Mouse (Mus musculus): ENCODE measurements at regions not wholly inside any gene's neighbourhood (a gene's known extent, or its start where the extent isn't known, plus 50 kb on each side); places are given as distances from the start of the nearest gene placed in this dataset.

DNA sequence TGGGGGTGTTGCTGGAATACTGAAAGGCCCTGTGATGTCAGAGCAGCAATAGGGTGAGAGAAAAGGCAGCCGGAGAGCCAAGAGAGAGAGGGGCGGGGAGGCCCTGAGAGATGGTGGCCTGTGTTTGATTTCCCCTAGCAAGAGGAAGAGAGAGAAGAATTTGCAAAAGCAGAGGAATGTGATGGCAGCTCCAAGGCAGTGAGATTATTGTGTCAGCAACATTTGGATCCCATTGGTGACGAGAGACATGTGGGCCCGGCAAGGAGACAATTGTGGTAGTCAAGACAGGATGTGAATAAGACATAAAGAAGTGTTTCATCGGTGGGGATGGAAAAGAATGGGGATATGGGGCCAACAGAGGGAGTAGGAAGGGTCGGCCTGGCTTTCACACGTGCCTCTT, 138.3 kb downstream of the Zfp36l1 start:
- TF ChIP-seq CTCF (IDR thresholded peaks at IDR 0.05; ENCODE audit: extremely low read depth, insufficient read depth, insufficient read length, insufficient replicate concordance) = no peak
- no peak for TF ChIP-seq POLR2A (IDR thresholded peaks at IDR 0.05; ENCODE audit: low read depth, low read length)
- Histone ChIP-seq H3K4me1 (ENCODE audit: control insufficient read depth, insufficient read depth, insufficient read length) (peaks cover 23% of the 10 kb centered on the region; the same call in 1 of the 2 replicates), H3K36me3 (ENCODE audit: control insufficient read depth, insufficient read depth, low read length) (no peaks in the 10 kb centered on the region), H3K27me3 (ENCODE audit: control insufficient read depth, insufficient read depth, low read length) (no peaks in the 10 kb centered on the region), H3K27ac (ENCODE audit: insufficient read depth, low read length) (0 out of 2 replicates have a peak overlapping the region, but pooled peaks have one; percentile 4), H3K4me3 (ENCODE audit: extremely low read depth, insufficient read depth, insufficient read length) (no peak overlapping the region)
- WGBS = 63% methylated on average over 7 of the region's 7 CpGs
- DNase-seq (ENCODE audit: low read depth in 1 of 2, low spot score in 2 of 2) = no peak

DNA sequence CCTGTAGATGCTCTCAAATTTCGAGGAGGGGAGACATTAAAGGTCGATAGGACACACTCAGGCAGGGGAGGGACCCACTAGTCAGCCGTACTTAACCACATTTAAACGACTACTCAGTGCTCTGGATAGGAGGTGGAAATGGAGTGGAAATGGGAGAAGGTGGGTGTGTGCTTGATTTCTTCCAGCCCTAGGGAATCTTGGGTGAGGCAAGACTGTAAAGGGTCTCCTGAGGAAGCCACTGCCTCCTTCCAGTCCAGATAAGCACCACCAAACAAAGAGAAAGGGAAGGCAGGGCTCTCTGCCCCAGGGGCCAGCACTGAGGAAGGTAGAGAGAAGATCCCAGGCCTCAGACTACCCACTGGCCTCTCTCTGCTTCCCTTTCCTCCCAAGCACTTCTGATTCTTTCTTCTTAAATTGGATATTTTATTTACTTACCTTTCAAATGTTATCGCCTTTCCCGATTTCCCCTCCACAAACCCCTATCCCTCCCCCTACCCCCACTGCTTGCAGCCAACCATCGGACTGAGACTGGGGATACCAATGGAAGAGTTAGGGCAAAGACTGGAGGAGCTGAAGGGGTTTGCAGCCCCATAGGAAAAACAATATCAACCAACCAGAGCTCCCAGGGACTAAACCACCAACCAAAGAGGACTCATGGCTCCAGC, 139.1 kb downstream of the Zfp36l1 start:
- 91% methylated on average over 7 of the region's 7 CpGs for WGBS
- Histone ChIP-seq H3K27me3 (ENCODE audit: control insufficient read depth, insufficient read depth, low read length) (no peaks in the 10 kb centered on the region), H3K4me3 (ENCODE audit: extremely low read depth, insufficient read depth, insufficient read length) (no peak overlapping the region), H3K27ac (ENCODE audit: insufficient read depth, low read length) (no peak overlapping the region), H3K4me1 (ENCODE audit: control insufficient read depth, insufficient read depth, insufficient read length) (peaks cover 25% of the 10 kb centered on the region; the same call in 1 of the 2 replicates), H3K36me3 (ENCODE audit: control insufficient read depth, insufficient read depth, low read length) (no peaks in the 10 kb centered on the region)
- no peak for DNase-seq (ENCODE audit: low read depth in 1 of 2, low spot score in 2 of 2)
- TF ChIP-seq CTCF (IDR thresholded peaks at IDR 0.05; ENCODE audit: extremely low read depth, insufficient read depth, insufficient read length, insufficient replicate concordance) = no peak
- TF ChIP-seq POLR2A (IDR thresholded peaks at IDR 0.05; ENCODE audit: low read depth, low read length) = no peak

DNA sequence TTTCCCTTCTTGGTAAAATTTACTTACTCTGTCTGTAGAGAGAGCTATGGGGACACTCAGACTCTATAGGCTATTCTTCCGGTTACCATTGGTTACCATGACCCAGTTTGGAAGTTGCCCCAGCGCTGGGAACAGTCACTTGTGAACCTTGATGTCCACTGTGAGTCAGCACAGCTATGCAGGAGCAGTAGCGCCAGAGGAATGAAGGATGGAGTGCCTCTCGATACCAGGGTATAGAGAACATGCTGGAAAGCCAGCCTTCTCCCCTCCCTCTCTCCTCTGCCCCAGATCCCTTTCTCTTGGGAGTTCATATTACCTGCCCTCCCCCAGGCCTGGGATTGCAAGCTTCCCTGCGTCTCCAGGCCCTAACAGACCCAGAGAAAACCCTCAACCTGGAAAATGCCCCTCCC, 141.8 kb downstream of the Zfp36l1 start:
- Histone ChIP-seq H3K4me3 (ENCODE audit: extremely low read depth, insufficient read depth, insufficient read length) (no peak overlapping the region), H3K36me3 (ENCODE audit: control insufficient read depth, insufficient read depth, low read length) (no peaks in the 10 kb centered on the region), H3K27me3 (ENCODE audit: control insufficient read depth, insufficient read depth, low read length) (no peaks in the 10 kb centered on the region), H3K27ac (ENCODE audit: insufficient read depth, low read length) (no peak overlapping the region), H3K4me1 (ENCODE audit: control insufficient read depth, insufficient read depth, insufficient read length) (peaks cover 22% of the 10 kb centered on the region; the same call in 1 of the 2 replicates)
- DNase-seq (ENCODE audit: low read depth in 1 of 2, low spot score in 2 of 2) = no peak
- WGBS = 88% methylated on average over 5 of the region's 5 CpGs
- TF ChIP-seq CTCF (IDR thresholded peaks at IDR 0.05; ENCODE audit: extremely low read depth, insufficient read depth, insufficient read length, insufficient replicate concordance) (no peak), POLR2A (IDR thresholded peaks at IDR 0.05; ENCODE audit: low read depth, low read length) (no peak)

DNA sequence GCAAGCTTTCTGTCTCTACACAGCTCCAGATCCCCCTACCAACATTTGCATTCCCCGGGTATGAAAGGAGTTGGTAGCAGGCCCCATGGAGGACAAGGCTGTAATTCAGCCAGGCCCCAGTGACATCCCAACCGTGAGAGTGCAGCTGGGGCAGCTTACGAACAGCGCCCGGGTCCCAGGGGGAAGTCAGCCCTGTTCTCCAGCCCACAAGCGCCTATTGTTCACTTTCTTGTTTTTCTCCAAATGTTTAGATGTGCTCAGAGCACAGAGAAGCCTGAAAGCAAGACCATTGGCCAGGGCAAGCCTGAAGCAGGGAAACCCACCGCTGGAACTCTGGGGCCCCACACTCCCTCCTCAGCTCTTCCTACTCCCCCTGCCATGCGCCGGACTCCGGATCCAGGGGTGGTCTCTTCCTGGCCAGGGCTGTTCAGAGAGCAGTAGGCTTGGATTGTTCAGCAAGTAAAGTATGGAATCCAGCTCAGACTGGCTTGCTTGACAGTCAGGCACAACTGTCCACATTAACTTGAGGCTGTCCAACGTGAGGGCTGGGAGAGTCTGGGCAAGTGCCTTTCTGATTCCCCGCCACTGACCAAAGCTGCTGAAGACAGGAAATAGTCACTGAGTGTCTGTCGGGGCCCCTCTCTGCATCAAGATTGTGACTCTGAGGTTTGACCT, 142.4 kb downstream of the Zfp36l1 start:
- no peak for TF ChIP-seq POLR2A (IDR thresholded peaks at IDR 0.05; ENCODE audit: low read depth, low read length)
- TF ChIP-seq CTCF (IDR thresholded peaks at IDR 0.05; ENCODE audit: extremely low read depth, insufficient read depth, insufficient read length, insufficient replicate concordance) = no peak
- Histone ChIP-seq H3K27me3 (ENCODE audit: control insufficient read depth, insufficient read depth, low read length) (no peaks in the 10 kb centered on the region), H3K27ac (ENCODE audit: insufficient read depth, low read length) (peak overlapping the region; percentile 14; the same call in 1 of the 2 replicates), H3K36me3 (ENCODE audit: control insufficient read depth, insufficient read depth, low read length) (no peaks in the 10 kb centered on the region), H3K4me3 (ENCODE audit: extremely low read depth, insufficient read depth, insufficient read length) (no peak overlapping the region), H3K4me1 (ENCODE audit: control insufficient read depth, insufficient read depth, insufficient read length) (peaks cover 19% of the 10 kb centered on the region; the same call in 1 of the 2 replicates)
- WGBS = 41% methylated on average over 13 of the region's 13 CpGs
- no peak for DNase-seq (ENCODE audit: low read depth in 1 of 2, low spot score in 2 of 2)

DNA sequence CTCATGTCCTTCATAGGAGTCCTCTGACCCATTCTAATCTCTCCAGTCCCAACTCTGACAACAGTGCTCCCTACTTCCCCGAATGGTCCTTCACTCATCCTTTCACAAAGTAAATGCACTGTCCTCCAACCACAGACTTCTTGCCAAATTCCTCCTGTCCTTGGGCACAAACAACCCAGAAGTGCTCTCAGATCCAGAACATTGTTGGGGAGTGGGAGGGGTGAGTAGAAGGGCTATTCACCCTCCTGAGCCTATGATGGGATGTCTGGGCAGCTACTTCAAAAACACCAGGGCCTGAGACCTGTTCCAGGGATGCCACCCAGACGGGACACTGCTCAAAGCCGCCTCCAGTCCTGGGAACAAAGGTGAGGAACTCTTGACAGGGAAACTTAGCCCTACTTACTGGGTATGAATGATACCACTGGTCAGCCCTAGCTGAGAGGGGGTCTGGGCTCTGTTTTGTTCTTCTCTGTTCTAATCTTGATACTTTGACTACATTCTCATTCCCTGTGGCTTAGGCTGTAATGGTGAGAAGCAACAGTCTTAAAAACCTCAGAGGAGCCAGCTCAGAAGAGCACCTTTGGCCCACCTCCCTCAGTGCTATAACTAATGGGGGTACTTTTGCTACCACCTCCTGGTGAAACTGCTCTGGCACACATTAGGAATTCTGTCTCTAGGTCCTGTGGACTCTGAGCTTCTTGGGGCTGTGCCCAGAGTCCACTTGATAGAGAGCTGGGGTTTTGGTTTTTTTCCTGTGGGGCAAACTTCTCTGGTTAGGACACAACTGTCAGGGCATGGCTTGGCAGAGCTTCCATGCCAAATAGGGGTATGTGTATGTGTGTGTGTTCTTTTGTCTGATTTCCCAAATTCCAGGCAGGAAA, 143.2 kb downstream of the Zfp36l1 start:
- TF ChIP-seq POLR2A (IDR thresholded peaks at IDR 0.05; ENCODE audit: low read depth, low read length) = no peak
- TF ChIP-seq CTCF (IDR thresholded peaks at IDR 0.05; ENCODE audit: extremely low read depth, insufficient read depth, insufficient read length, insufficient replicate concordance) = no peak
- DNase-seq (ENCODE audit: low read depth in 1 of 2, low spot score in 2 of 2) = no peak
- Histone ChIP-seq H3K36me3 (ENCODE audit: control insufficient read depth, insufficient read depth, low read length) (no peaks in the 10 kb centered on the region), H3K27ac (ENCODE audit: insufficient read depth, low read length) (peak overlapping the region; percentile 14; the same call in 1 of the 2 replicates), H3K4me1 (ENCODE audit: control insufficient read depth, insufficient read depth, insufficient read length) (peaks cover 15% of the 10 kb centered on the region; the same call in 1 of the 2 replicates), H3K4me3 (ENCODE audit: extremely low read depth, insufficient read depth, insufficient read length) (no peak overlapping the region), H3K27me3 (ENCODE audit: control insufficient read depth, insufficient read depth, low read length) (no peaks in the 10 kb centered on the region)
- 81% methylated on average over 3 of the region's 3 CpGs for WGBS

DNA sequence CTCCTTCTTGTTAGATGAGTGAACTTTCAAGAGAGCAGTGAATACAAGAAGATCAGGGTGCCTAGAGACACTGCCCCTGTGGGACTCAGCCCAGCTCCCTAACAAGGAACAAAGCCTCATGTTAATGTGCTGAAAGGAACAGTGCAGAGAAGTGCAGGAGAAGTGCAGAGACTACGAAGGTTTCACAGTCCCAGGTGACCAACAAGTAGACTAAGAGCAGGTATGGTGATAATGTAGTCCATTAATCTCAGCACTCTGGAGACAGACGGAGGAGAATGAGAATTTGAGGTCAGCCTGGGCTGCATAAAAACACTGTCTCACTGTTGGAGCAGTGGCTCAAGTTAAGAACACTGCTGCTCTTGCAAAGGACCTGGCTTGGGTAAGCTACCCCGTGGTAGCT, 144.1 kb downstream of the Zfp36l1 start:
- no peak for DNase-seq (ENCODE audit: low read depth in 1 of 2, low spot score in 2 of 2)
- Histone ChIP-seq H3K27me3 (ENCODE audit: control insufficient read depth, insufficient read depth, low read length) (no peaks in the 10 kb centered on the region), H3K27ac (ENCODE audit: insufficient read depth, low read length) (no peak overlapping the region), H3K36me3 (ENCODE audit: control insufficient read depth, insufficient read depth, low read length) (no peaks in the 10 kb centered on the region), H3K4me1 (ENCODE audit: control insufficient read depth, insufficient read depth, insufficient read length) (peaks cover 14% of the 10 kb centered on the region; the same call in 1 of the 2 replicates), H3K4me3 (ENCODE audit: extremely low read depth, insufficient read depth, insufficient read length) (no peak overlapping the region)
- TF ChIP-seq CTCF (IDR thresholded peaks at IDR 0.05; ENCODE audit: extremely low read depth, insufficient read depth, insufficient read length, insufficient replicate concordance) (no peak), POLR2A (IDR thresholded peaks at IDR 0.05; ENCODE audit: low read depth, low read length) (no peak)
- WGBS = 40% methylated on average over 3 of the region's 3 CpGs
